Mouse (Mus musculus): ENCODE measurements at regions not wholly inside any gene's neighbourhood (a gene's known extent, or its start where the extent isn't known, plus 50 kb on each side); places are given as distances from the start of the nearest gene placed in this dataset.
A peak's percentile ranks its signal among the peaks of the same experiment; 100 is the strongest.

GRCm38 (mm10) chr5:64022633-64023323, 54.1 kb upstream of the Rell1 start:
- Histone ChIP-seq H3K27ac (peak overlapping the region; percentile 87), H3K4me3 (no peak overlapping the region)
- no peak for TF ChIP-seq CTCF (conservative IDR thresholded peaks at IDR 0.05)
- peak; percentile 84 to 88 for DNase-seq (ENCODE audit: low spot score in 2 of 2)

- no peak for DNase-seq (ENCODE audit: low spot score in 2 of 2)
- no peak overlapping the region for H3K4me3 ChIP-seq
- peak overlapping the region; percentile 87 for H3K27ac ChIP-seq
- TF ChIP-seq CTCF (conservative IDR thresholded peaks at IDR 0.05) = no peak
Observed at GRCm38 (mm10) chr5:64023324-64023650, 54.6 kb upstream of the Rell1 start.

DNA sequence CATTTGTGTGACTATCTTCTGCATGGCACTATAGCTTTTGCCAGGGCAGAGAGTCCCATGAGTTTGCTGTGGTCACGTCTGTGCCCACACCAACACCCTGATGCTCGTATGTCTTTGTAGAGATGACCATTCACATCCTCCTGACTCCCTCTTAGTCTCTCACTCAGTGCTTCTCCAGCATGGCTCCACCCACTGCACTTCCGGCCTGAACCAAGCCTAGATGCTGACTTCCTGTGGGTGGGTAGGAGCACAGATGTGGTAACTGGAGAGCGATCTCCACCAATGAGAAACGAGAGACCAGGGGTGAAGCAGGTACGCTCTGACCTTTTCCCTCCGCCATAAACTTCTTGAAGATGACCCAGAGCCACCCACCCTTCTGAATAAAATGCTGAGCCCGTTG, 55.7 kb upstream of the Rell1 start:
- H3K4me3 ChIP-seq = no peak overlapping the region
- H3K27ac ChIP-seq = no peak overlapping the region
- TF ChIP-seq CTCF (conservative IDR thresholded peaks at IDR 0.05) = no peak
- no peak for DNase-seq (ENCODE audit: low spot score in 2 of 2)

DNA sequence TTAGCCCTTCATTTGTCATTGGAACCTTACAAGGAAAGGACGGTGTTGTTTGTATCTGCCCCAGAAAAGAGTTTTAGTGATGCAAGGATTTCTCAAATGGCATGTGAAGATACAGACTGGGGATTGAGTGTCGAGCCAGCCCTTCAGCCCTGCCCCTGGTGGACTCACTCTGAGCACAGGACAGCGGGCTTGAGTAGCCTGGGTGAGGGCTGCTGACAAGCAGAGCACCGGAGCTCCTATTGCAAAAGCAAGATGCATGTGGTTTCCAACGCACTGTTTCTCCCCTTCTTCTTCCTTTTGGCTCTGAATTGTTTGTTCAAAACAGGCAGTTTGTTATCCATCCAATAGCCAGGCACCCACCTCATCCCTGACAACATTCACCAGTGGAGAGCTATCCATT, 59.0 kb upstream of the Rell1 start:
- TF ChIP-seq CTCF (conservative IDR thresholded peaks at IDR 0.05) = no peak
- H3K27ac ChIP-seq = no peak overlapping the region
- DNase-seq (ENCODE audit: low spot score in 2 of 2) = no peak

DNA sequence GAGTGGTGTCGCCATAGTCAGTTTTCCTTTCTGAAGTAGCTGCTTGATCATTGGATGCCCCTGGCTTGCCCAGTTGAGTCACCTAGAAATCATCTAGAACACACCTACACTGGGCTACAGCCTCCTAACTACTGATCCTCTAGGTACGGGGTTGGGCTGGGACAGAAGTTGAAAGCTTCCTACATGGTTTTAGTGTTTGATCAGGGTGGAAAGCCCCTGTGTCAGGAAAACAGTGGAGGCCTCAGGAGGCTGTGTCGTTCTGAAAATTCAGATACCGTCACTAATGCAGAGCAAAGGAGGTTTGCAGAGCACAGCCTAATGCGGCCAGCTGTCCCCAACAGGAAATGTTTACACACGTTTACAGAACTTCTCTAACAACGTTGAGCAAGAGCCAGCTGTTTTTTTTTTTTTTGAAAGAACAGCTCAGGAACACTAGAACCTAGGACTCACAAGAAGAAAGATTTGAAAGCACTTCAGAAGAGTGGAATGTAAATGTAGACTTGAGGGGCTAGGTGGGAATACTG, 61.0 kb upstream of the Rell1 start:
- no peak overlapping the region for H3K4me3 ChIP-seq
- no peak for TF ChIP-seq CTCF (conservative IDR thresholded peaks at IDR 0.05)
- no peak for DNase-seq (ENCODE audit: low spot score in 2 of 2)
- H3K27ac ChIP-seq = no peak overlapping the region

More for the DNA sequence above, 59.0 kb upstream of the Rell1 start:
- H3K4me3 ChIP-seq = no peak overlapping the region

DNA sequence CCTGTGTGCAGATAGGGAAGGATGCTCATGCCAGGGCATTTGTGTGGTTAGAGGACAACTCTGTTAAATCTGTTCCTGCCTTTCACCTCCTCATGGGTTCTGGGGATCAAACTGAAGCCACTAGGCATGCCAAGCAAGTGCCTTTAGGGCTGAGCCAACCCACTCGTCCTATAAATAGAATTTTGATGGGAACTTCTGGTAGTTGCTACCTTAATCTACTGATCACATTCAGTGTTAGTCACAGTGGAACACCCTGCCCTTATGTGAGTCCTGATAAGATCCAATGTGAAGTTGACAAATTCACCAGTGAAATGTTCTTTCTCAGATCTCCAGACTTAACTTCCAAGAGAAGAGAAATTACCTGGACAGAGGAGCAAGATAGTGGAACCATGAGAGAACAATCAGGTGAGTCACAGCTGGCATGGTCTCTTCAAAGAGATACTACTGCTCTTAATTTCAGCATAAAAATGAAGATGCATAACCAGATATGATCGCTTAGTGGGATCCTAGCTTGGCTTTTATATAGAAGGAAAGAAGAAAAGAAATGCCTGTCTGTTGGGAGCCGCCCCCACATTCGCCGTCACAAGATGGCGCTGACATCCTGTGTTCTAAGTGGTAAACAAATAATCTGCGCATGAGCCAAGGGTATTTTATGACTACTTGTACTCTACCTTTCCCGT, 61.7 kb upstream of the Rell1 start:
- Histone ChIP-seq H3K27ac (peak overlapping the region; percentile 54; the same call in 1 of the 2 replicates), H3K4me3 (no peak overlapping the region; the same call in 1 of the 2 replicates)
- no peak for DNase-seq (ENCODE audit: low spot score in 2 of 2)
- TF ChIP-seq CTCF (conservative IDR thresholded peaks at IDR 0.05) = peak; percentile 39

DNA sequence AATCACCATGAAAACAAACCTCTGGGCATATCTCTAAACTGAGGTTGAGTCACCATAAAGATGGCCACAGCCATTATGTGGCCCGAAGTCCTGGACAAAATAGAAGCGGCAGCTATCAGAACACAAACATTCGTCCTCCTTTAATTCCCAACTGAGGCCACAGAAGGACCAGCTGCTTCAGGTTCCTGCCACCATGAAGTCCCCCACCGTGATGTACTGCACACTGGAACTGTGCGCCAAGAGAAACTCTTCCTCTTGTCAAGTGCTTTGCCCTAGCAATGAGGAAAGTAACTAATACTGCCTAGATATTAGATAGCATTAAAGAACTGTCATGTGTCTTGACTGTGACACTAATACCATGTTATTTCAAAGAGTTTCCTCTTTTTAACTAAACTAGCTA, 54.4 kb upstream of the Pgm2 start:
- no peak for TF ChIP-seq CTCF (conservative IDR thresholded peaks at IDR 0.05)
- peak overlapping the region; percentile 23; the same call in 1 of the 2 replicates for H3K27ac ChIP-seq
- no peak for DNase-seq (ENCODE audit: low spot score in 2 of 2)
- H3K4me3 ChIP-seq = peak overlapping the region; percentile 37; the same call in 1 of the 2 replicates

DNA sequence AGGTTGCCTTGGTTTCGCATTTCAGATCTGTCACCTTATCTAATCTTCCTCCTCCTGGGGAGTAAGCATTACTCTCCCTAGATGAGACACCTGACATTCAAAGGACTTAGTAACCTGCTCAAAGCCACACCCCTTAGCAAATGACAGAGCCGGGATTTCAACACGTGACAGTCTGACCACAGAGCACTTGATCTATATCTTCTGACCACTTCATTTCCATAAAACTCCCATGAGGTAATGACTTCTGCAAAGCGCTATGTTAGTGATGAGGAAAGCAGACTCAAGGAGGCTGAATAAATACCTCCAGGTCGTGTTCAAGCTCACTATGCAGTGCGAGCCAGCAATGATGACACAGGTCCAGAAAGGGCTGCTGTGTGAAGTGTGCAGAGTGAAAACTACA, 52.1 kb upstream of the Pgm2 start:
- Histone ChIP-seq H3K4me3 (no peak overlapping the region), H3K27ac (no peak overlapping the region)
- DNase-seq (ENCODE audit: low spot score in 2 of 2) = no peak
- no peak for TF ChIP-seq CTCF (conservative IDR thresholded peaks at IDR 0.05)
